ENCODE assay signal across 30 mouse cellular contexts in genomic region chr11:64544236-64544635, GRCm38 (mm10).
DNase-seq lines count a peak whose midpoint lies in the region; ATAC-seq and TF ChIP-seq lines count a peak whose summit lies in the region.
"Had no signal": no experiment of that assay in that cellular context is flagged by ENCODE, and none has a peak within 500 bp of the region (broad histone marks: within the 10 kb centered on the region; RNA-seq: fewer than 3 reads in every experiment).

No protein-coding gene starts in this region.

- no peak overlapping the region for H3K4me2 ChIP-seq in lung, embryonic 16.5 days (ENCODE audit: low read depth, low read length)
- 0 out of 2 replicates have a peak overlapping the region, but pooled peaks have one; percentile 7 for H3K4me2 ChIP-seq in CH12.LX (ENCODE audit: insufficient read depth, low read depth, poor library complexity, severe bottlenecking)
- H3K4me2 ChIP-seq: forebrain, embryonic 15.5 days; heart, embryonic 15.5 days; limb, embryonic 15.5 days; liver, embryonic 13.5 days; lung, embryonic 15.5 days; midbrain, embryonic 11.5 days; neural tube, embryonic 13.5 days had no signal

- no peak for TF ChIP-seq RAD21 in CH12.LX (IDR thresholded peaks at IDR 0.05; ENCODE audit: low read depth, low read length)

- H3K9ac ChIP-seq in lung, embryonic 16.5 days (ENCODE audit: low read length), result no peak overlapping the region
- H3K9ac ChIP-seq in CH12.LX (ENCODE audit: insufficient read depth, low read depth), result no peak overlapping the region
- H3K9ac ChIP-seq: forebrain, embryonic 15.5 days; heart, embryonic 15.5 days; limb, embryonic 15.5 days; liver, embryonic 13.5 days; lung, embryonic 15.5 days; neural tube, embryonic 13.5 days had no signal

- in situ Hi-C loops in CH12.LX (cut with MboI; ENCODE audit: low pct_ligation_motif_present, low pct_unique_long_range_greater_than_20kb, low sequenced_read_pairs), result no loop called here

- H3K36me3 ChIP-seq in lung, embryonic 16.5 days (ENCODE audit: control insufficient read depth, insufficient read depth, low read length), result no peaks in the 10 kb centered on the region
- no peaks in the 10 kb centered on the region for H3K36me3 ChIP-seq in CH12.LX (replicated peaks in 1 of 2; ENCODE audit: control insufficient read depth in 1 of 2, insufficient read depth in 1 of 2, low read length in 1 of 2)
- no peaks in the 10 kb centered on the region for H3K36me3 ChIP-seq in embryonic facial prominence, embryonic 10.5 days (replicated peaks)
- H3K36me3 ChIP-seq: forebrain, embryonic 10.5 days; forebrain, embryonic 15.5 days; heart, embryonic 15.5 days; limb, embryonic 15.5 days; liver, embryonic 13.5 days; lung, embryonic 15.5 days; neural tube, embryonic 13.5 days had no signal

- TF ChIP-seq EP300 in CH12.LX (IDR thresholded peaks at IDR 0.05; ENCODE audit: low read length), result no peak

- ATAC-seq in lung, embryonic 16.5 days (ENCODE audit: low read depth), result peak; percentile 29; the same call in 1 of the 2 replicates
- ATAC-seq: activated CD4-positive, CD25-positive, alpha-beta regulatory T cell, adult 4 months; forebrain, embryonic 15.5 days; inflammation-experienced regulatory T-cells, adult 6 months had no signal

- H3K79me2 ChIP-seq in CH12.LX (replicated peaks; ENCODE audit: control insufficient read depth, extremely low read depth, insufficient read depth, poor library complexity, severe bottlenecking), result no peaks in the 10 kb centered on the region

- peak; percentile 4 for DNase-seq in kidney, adult 11 months
- no peak for DNase-seq in kidney, adult 18-20 months
- DNase-seq in lung, adult 18-20 months, result no peak
- no peak for DNase-seq in CH12.LX (ENCODE audit: extremely low read depth)
- no peak for DNase-seq in embryonic facial prominence, embryonic 10.5 days (ENCODE audit: low spot score)
- no peak for DNase-seq in embryo, embryonic 10 days (ENCODE audit: low spot score)
- no peak for DNase-seq in retina, embryonic 14.5 days (ENCODE audit: low spot score)
- DNase-seq: adrenal gland, adult 2 months; B cell, adult 2 months; cerebellum, adult 2 months; gastrocnemius, adult 2 months; gastrocnemius, postnatal 36 days; heart, adult 2 months; kidney, adult 2 months; layer of hippocampus, postnatal 36 days; left cerebral cortex, postnatal 4 days; liver, embryonic 13.5 days; retina, postnatal 1 day; right cerebral cortex, postnatal 14 days; thymus, postnatal 14 days had no signal

- no peaks in the 10 kb centered on the region for H3K9me3 ChIP-seq in lung, embryonic 16.5 days (ENCODE audit: control insufficient read depth, low read length)
- H3K9me3 ChIP-seq in CH12.LX (replicated peaks; ENCODE audit: low read length), result no peaks in the 10 kb centered on the region
- H3K9me3 ChIP-seq in embryonic facial prominence, embryonic 10.5 days, result no peaks in the 10 kb centered on the region
- H3K9me3 ChIP-seq: forebrain, embryonic 10.5 days; forebrain, embryonic 15.5 days; heart, embryonic 15.5 days; limb, embryonic 15.5 days; liver, embryonic 13.5 days; lung, embryonic 15.5 days; neural tube, embryonic 13.5 days had no signal

- H3K27ac ChIP-seq in lung, embryonic 16.5 days (ENCODE audit: low read length), result no peak overlapping the region
- no peak overlapping the region for H3K27ac ChIP-seq in CH12.LX (ENCODE audit: insufficient read depth, low read depth)
- peak overlapping the region; percentile 35; the same call in 1 of the 2 replicates for H3K27ac ChIP-seq in embryonic facial prominence, embryonic 10.5 days (replicated peaks)
- H3K27ac ChIP-seq: forebrain, embryonic 10.5 days; forebrain, embryonic 15.5 days; gastrocnemius, adult 2 months; heart, adult 2 months; heart, embryonic 15.5 days; limb, embryonic 15.5 days; liver, embryonic 13.5 days; lung, embryonic 15.5 days; neural tube, embryonic 13.5 days had no signal

- WGBS in lung, embryonic 16.5 days, result 36% methylated on average over 5 of the region's 5 CpGs
- 69% methylated on average over 5 of the region's 5 CpGs for WGBS in embryonic facial prominence, embryonic 10.5 days

- H3K4me1 ChIP-seq in lung, embryonic 16.5 days (replicated peaks; ENCODE audit: control insufficient read depth, insufficient read depth, low read length), result peaks cover 12% of the 10 kb centered on the region
- H3K4me1 ChIP-seq in CH12.LX (ENCODE audit: control insufficient read depth in 1 of 2, insufficient read depth in 2 of 2), result peaks cover 0 to 7% of the 10 kb centered on the region in 2 experiments; a peak in 2 of 4 replicates
- H3K4me1 ChIP-seq in embryonic facial prominence, embryonic 10.5 days, result peaks cover 48% of the 10 kb centered on the region
- H3K4me1 ChIP-seq: forebrain, embryonic 15.5 days; liver, embryonic 13.5 days had no signal

- dilution Hi-C loops in CH12.LX (cut with MboI; ENCODE audit: extremely low pct_ligation_motif_present, extremely low pct_unique_long_range_greater_than_20kb, low sequenced_read_pairs), result no loop called here

- no peaks in the 10 kb centered on the region for H3K27me3 ChIP-seq in lung, embryonic 16.5 days (ENCODE audit: control insufficient read depth, insufficient read depth, low read depth, low read length)
- no peaks in the 10 kb centered on the region for H3K27me3 ChIP-seq in CH12.LX (replicated peaks)
- H3K27me3 ChIP-seq in embryonic facial prominence, embryonic 10.5 days (replicated peaks; ENCODE audit: low read depth, poor library complexity, severe bottlenecking), result peaks cover 19% of the 10 kb centered on the region
- H3K27me3 ChIP-seq: forebrain, embryonic 15.5 days; liver, embryonic 13.5 days; lung, embryonic 15.5 days; neural tube, embryonic 13.5 days had no signal

- no peak overlapping the region for H3K4me3 ChIP-seq in lung, embryonic 16.5 days (ENCODE audit: low read length)
- H3K4me3 ChIP-seq in CH12.LX (replicated peaks in 1 of 3; ENCODE audit: low read depth in 2 of 3, low read length in 2 of 3, poor library complexity in 1 of 3), result no peak overlapping the region
- no peak overlapping the region for H3K4me3 ChIP-seq in embryonic facial prominence, embryonic 10.5 days
- H3K4me3 ChIP-seq: forebrain, embryonic 10.5 days; forebrain, embryonic 15.5 days; gastrocnemius, adult 2 months; heart, adult 2 months; heart, embryonic 15.5 days; limb, embryonic 15.5 days; liver, embryonic 13.5 days; lung, embryonic 15.5 days; neural tube, embryonic 13.5 days had no signal

- TF ChIP-seq CTCF in CH12.LX (conservative IDR thresholded peaks at IDR 0.05 in 1 of 2, IDR thresholded peaks at IDR 0.05 in 1 of 2; ENCODE audit: low read depth in 2 of 2, low read length in 2 of 2), result no peak

- TF ChIP-seq POLR2A in CH12.LX (IDR thresholded peaks at IDR 0.05; ENCODE audit: low read depth, low read length), result no peak

TF ChIP-seq in CH12.LX, 34 proteins besides CTCF, POLR2A, EP300 and RAD21:
- no peak for TF ChIP-seq MAX (IDR thresholded peaks at IDR 0.05; ENCODE audit: low read length)
- TF ChIP-seq RCOR1 (conservative IDR thresholded peaks at IDR 0.05; ENCODE audit: low read depth, low read length), result no peak
- TF ChIP-seq UBTF (IDR thresholded peaks at IDR 0.05; ENCODE audit: low read depth, low read length), result no peak
- no peak for TF ChIP-seq ZMIZ1 (IDR thresholded peaks at IDR 0.05; ENCODE audit: low read depth, low read length)
TF ChIP-seq in CH12.LX: peak in this region for 0.
